Mouse (Mus musculus): Measurements from ENCODE around the gene Aff3.

Gene Aff3

DNA sequence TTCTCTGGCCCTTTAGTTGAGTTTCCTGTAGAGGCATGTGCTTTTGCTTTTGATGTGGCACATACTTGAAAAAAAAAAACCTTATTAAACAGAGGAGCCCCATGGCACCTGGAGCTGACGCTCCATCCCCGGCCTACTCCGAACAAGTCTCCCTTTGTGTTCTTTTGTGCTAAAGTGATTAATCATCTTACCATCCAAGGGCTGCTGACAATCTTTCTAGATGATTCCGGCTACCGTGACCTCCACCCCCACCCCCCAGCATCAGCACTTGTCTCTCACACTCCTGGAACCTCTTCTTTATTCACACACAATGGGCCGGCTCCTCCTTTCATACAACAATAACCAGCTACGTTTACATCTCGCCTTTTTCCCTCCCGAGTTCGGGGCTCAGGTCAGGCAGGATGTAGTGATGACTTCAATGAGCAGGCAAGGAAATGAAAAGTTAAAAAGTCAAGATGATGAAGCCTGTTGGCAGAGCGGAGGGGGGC, 269.5 kb downstream of the Aff3 start:
- intact Hi-C loops (cut with DNase I): loop anchor here (10.0 kb wide), 1 partner anchor 240 kb away; no protein-coding TSS in a partner anchor

DNA sequence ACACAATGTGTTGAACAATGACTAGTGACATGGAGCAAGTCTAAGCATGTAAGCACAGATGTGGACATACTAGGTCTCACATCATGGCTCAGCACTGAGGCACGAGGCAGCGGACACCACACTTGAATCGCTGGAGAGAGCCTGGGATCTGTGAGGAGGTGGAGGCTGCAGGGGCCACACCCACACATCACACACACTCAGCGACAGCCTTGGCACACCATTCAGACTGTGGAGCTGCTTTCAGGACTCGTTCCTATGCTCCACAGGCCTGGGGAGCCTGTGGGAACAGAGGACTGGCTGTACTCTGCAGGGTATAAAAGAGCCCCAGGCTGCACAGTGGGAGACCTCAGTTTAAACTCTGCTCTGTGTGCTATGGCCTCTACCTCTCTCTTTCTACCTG, 270.3 kb downstream of the Aff3 start:
- intact Hi-C loops (cut with DNase I): loop anchor here (5.0 to 10.0 kb wide), 3 partner anchors 240 to 393 kb away; no protein-coding TSS in a partner anchor

- intact Hi-C loops (cut with DNase I): loop anchor here (5.0 to 10.0 kb wide), 3 partner anchors 241 to 394 kb away; no protein-coding TSS in a partner anchor
Observed at GRCm38 (mm10) chr1:38393516-38393915, 271.2 kb downstream of the Aff3 start.

GRCm38 (mm10) chr1:38392928-38393327, 271.8 kb downstream of the Aff3 start:
- intact Hi-C loops (cut with DNase I): loop anchor here (5.0 to 10.0 kb wide), 3 partner anchors 242 to 394 kb away; no protein-coding TSS in a partner anchor

- intact Hi-C loops (cut with DNase I): loop anchor here (5.0 to 10.0 kb wide), 3 partner anchors 244 to 396 kb away; no protein-coding TSS in a partner anchor
Observed at GRCm38 (mm10) chr1:38390886-38391249, 273.9 kb downstream of the Aff3 start.

GRCm38 (mm10) chr1:38390235-38390885, 274.4 kb downstream of the Aff3 start:
- intact Hi-C loops (cut with DNase I): loop anchor here (5.0 to 10.0 kb wide), 3 partner anchors 244 to 397 kb away; no protein-coding TSS in a partner anchor

- intact Hi-C loops (cut with DNase I): loop anchor here (10.0 kb wide), 1 partner anchor 205 kb away; no protein-coding TSS in a partner anchor
Observed at GRCm38 (mm10) chr1:38389576-38389975, 275.2 kb downstream of the Aff3 start.

DNA sequence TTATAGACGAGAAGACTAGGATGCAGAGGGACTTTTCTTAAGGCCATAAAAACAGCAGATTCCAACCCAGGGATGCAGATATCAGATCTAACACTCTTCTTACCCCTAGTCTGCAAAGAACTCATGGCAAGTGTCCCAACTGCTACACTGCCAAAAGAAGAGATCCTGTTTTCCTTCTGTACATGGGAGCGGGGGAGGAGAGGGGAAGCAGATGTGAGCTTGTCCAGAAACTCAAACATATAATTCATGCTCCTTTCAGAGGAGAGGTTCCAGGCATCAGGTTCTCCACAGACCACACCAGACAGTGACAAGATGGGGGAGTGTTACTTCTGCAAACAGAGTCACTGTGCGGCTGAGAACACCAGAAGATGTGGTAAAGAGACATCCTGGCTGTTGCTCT, 276.3 kb downstream of the Aff3 start:
- intact Hi-C loops (cut with DNase I): loop anchor here (10.0 kb wide), 1 partner anchor 204 kb away; no protein-coding TSS in a partner anchor

DNA sequence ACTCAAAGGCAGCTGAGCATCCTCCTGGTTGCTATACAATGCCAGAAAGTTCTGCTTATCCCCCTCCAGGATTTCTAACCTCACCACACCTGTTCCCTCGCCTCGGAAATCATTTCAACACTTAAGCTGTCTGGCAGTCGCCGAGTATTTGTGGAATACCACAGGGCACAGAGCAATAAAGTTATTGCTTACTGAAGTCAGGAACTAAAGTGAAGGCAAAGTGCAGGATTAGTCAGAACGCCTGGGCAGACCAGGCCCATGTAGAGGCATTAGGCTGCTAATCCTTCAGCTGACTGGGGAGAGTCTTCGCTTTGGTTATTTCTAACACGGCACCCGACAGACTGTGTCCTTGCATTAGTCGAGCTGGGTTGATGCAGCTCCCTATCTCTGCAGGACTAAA, 277.3 kb downstream of the Aff3 start:
- intact Hi-C loops (cut with DNase I): loop anchor here (10.0 kb wide), 1 partner anchor 203 kb away; no protein-coding TSS in a partner anchor

DNA sequence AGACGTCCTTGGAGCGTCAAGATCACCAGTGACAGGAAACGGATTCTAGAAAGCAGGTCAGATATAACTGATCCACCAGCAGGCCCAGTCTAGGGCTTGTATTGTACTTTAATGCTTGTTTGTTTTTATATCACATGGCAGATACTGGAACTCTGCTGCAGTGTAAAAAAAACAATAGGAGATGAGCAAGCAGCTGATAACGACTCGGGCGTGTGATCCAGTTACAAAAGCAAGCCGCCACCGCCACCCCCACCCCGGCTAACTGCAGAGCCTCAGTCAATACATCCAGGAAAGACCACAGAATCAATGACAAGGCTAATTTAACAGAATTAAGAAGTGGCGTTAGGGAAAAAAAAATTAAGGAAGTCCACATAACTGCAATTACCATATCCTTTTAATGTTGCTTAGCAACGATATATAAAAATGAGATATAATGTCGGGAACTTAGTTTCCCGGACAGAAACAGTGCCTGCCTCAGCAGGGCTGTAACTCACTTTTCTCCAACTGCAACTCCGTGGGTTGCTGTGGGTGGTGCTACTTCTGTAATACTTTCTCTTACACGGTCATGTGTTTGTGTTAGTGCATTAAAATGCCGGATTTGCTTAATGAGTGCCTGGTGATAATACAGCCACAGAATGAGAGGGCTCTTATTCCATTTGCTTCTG, 280.2 kb downstream of the Aff3 start:
- intact Hi-C loops (cut with DNase I): loop anchor here (10.0 kb wide), 1 partner anchor 200 kb away; no protein-coding TSS in a partner anchor

GRCm38 (mm10) chr1:38384010-38384409, 280.7 kb downstream of the Aff3 start:
- intact Hi-C loops (cut with DNase I): loop anchor here (10.0 kb wide), 1 partner anchor 199 kb away; no protein-coding TSS in a partner anchor

DNA sequence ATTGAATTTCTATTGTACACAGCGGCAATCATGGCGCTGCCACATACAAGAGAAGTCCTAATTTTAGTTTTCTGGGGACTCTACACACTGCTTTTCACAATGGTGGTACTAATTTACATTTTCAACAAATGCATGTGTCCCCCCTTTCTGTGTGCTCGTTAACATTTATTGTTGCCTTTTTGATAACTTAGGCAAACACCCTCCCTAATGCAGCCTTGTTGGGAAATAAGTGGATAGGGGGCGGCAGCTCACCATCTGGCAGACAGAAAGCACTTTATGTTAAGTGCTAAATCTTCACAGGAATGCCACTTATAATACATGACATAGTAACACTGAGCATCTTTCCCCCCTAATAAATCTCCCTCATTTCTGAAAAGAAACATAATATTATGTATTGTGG, 282.1 kb downstream of the Aff3 start:
- intact Hi-C loops (cut with DNase I): loop anchor here (10.0 kb wide), 1 partner anchor 198 kb away; no protein-coding TSS in a partner anchor

- intact Hi-C loops (cut with DNase I): no loop called here
Observed at GRCm38 (mm10) chr1:38377930-38378329, 286.8 kb downstream of the Aff3 start.

GRCm38 (mm10) chr1:38369166-38369565, 295.6 kb downstream of the Aff3 start:
- intact Hi-C loops (cut with DNase I): no loop called here

DNA sequence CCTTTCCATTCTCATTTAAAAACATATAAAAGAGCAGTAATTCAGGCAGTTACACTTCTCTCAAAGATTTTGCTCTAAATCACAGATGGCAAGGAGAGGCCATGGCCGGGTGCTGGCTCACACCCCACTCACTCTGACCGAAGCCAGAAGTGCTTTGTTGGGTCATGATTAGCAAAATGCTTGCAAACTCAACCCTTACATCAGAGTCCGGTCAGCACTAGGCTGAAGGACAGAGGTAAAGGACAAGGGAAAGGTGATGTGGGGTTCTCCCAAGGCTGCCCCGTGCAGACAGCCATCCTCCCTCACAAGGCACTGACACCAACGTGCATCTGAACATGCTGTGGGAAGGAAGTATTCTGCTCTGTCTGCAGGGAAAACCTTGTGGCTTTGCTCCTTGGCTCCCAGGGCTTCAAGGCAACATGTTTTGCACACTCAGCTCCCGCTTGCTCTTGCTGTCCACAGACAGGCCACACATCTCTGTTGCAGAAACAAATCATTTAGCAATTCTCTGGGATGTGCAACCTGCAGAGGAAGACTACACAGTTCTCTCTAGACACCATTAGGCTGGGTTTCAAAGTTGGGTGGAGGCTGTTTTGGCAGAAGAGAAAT, 296.6 kb downstream of the Aff3 start:
- intact Hi-C loops (cut with DNase I): no loop called here

- intact Hi-C loops (cut with DNase I): no loop called here
Observed at GRCm38 (mm10) chr1:38367404-38368080, 297.2 kb downstream of the Aff3 start.

DNA sequence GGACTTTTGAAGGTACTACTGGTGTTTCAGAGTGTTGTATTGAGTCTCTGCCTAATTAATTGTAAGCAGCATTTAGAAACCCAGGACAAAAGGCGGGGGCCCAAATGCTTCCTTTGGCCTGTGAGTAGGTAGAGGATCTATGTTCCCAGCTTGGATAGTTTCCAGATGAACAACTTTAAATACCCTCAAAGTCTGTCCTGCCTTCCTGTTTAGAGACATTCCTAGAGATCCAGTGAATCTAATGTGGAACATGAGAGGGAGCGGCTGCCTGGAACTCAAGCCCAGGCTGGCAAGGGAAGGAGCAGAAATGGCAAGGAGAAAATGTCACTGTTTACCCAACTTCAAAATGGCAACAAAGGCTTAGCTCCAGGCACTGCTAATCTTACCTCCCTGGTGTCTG, 300.9 kb downstream of the Aff3 start:
- intact Hi-C loops (cut with DNase I): no loop called here

- intact Hi-C loops (cut with DNase I): no loop called here
Observed at GRCm38 (mm10) chr1:38362275-38362674, 302.5 kb downstream of the Aff3 start.

DNA sequence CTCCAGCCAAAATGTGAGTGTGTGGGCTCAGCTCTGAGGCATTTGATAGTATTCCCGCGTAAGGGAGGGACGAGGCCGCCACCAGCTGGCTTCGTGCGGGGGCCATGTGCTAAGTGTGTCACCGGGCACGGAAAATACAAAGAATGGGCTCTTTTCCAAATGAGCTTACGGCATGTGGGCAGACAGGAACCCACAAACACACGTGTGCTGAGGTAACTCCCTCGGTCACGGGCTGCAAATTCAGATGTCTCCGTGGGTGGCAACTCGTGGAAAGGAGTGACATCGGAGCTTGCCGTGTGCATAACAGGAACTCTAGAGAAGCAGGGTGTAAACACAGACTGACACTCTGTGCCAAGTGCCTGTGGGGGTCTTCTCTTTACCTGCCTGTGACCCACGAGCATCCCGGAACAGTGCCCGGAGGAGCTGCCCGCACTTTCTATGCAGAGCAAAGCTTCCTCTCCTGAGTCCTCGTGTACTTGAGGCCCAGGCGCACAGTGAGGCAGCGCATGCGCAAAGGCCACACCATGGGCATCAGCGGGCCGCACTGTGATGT, 305.9 kb downstream of the Aff3 start:
- intact Hi-C loops (cut with DNase I): no loop called here

DNA sequence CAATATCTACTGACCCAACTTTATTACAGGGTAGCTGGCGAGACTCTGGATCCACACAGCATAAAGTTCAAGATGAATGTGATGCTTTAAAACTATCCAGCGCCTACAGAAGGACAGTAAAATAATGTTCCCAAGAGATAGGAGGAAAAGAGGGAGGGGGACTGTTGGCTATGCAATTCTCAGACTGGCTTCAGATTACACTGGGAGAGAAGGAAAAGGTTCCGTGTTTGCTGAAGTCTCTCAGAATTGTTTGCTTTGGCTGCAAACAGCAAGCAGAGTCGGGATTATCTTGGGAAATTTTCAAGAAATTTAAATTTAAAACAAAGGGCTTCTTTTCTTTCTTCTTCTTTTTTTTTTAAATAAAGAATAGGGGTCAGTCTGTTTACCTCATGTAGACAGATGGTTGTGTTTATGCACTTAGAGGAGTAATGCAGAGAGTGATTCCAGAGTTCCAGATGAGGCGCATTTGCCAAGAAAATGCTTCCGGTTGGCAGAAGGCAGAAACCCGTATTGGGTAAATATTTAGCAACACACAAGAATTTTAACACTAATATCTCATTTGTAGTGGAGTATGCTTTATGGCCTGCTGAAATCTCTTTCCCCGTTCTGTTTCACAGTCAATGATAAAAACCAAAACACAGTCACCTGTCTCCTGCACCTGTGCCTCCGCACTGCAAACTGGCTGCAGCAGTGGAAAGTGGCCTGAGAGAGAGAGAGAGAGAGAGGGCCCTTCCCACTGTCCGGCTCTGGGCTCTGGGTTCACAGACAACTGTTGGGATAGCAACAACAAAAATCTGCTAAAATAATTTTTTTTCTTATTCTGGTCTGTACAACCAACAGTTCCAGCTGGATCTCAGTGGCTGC, 306.6 kb downstream of the Aff3 start:
- intact Hi-C loops (cut with DNase I): no loop called here

Data from adrenal gland (tissue).